10 mouse cellular contexts compared by ENCODE assay signal in genomic region chr14:61611766-61612165, GRCm38 (mm10). TPM values are rescaled to one million over a fixed set of nuclear protein-coding genes. Genes with fewer than 3 reads are reported as not detected.
"Had no signal": no experiment of that assay in that cellular context is flagged by ENCODE, and none has a peak within 500 bp of the region (broad histone marks: within the 10 kb centered on the region; RNA-seq: fewer than 3 reads in every experiment).

No protein-coding gene starts in this region.

- H3K36me3 ChIP-seq: liver, embryonic 15.5 days; stomach, embryonic 15.5 days had no signal

- DNase-seq: lung, adult 2 months; lung, postnatal 36 days; right cerebral cortex, postnatal 14 days; thymus, adult 2 months; thymus, postnatal 36 days had no signal

- H3K27me3 ChIP-seq: limb, embryonic 12.5 days; liver, embryonic 15.5 days; midbrain, embryonic 13.5 days; stomach, embryonic 15.5 days had no signal

- H3K4me1 ChIP-seq: limb, embryonic 12.5 days; liver, embryonic 15.5 days; midbrain, embryonic 13.5 days; stomach, embryonic 15.5 days had no signal

- H3K27ac ChIP-seq: limb, embryonic 12.5 days; liver, embryonic 15.5 days; midbrain, embryonic 13.5 days; stomach, embryonic 15.5 days had no signal

- H3K4me3 ChIP-seq: limb, embryonic 12.5 days; liver, embryonic 15.5 days; midbrain, embryonic 13.5 days; stomach, embryonic 15.5 days had no signal

RNA-seq across cellular contexts. Expression of gene Kcnrg, which starts 4.5 kb away (rescaled TPM):
- polyA plus RNA-seq: spleen, adult 2 months had no signal
